Mouse (Mus musculus) liver (tissue): ENCODE data around the gene Uspl1.

ENCODE experiments used
- DNase-seq: peaks from one replicate; pipeline ENCODE4 v3.0.0-alpha.2; 2020; ENCODE audit warnings: mixed read lengths

Gene Uspl1

GRCm38 (mm10) chr5:149261449-149261848 is 77.3 kb downstream of the Uspl1 start:
- no peak for DNase-seq

GRCm38 (mm10) chr5:149261866-149262265 is 77.7 kb downstream of the Uspl1 start:
- DNase-seq, result peak; percentile 67

GRCm38 (mm10) chr5:149264405-149264804 is 80.3 kb downstream of the Uspl1 start, which contains the start of gene Alox5ap:
TSS of gene Alox5ap (plus strand) at chr5:149264767.
- DNase-seq, result no peak

DNA sequence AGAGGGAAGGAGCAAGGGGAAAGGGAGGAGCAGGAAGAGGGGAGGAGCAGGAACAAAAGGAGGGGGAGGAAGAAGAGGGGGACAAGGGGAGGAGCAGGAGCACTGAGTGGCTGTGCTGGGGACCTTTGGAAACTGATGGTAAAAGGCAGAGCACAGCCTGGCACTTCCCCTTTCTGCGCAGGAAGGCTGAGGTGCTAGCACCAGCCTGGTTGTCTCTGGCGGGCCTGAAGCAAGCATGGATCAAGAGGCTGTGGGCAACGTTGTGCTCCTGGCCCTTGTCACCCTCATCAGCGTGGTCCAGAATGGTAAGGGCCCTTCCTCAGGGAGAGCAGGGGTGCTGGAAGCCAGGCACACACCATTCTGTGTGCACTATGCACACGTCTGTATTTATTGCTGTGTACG is 80.7 kb downstream of the Uspl1 start:
- DNase-seq, result no peak
